Mouse (Mus musculus): ENCODE data around the gene Cfd.

DNA sequence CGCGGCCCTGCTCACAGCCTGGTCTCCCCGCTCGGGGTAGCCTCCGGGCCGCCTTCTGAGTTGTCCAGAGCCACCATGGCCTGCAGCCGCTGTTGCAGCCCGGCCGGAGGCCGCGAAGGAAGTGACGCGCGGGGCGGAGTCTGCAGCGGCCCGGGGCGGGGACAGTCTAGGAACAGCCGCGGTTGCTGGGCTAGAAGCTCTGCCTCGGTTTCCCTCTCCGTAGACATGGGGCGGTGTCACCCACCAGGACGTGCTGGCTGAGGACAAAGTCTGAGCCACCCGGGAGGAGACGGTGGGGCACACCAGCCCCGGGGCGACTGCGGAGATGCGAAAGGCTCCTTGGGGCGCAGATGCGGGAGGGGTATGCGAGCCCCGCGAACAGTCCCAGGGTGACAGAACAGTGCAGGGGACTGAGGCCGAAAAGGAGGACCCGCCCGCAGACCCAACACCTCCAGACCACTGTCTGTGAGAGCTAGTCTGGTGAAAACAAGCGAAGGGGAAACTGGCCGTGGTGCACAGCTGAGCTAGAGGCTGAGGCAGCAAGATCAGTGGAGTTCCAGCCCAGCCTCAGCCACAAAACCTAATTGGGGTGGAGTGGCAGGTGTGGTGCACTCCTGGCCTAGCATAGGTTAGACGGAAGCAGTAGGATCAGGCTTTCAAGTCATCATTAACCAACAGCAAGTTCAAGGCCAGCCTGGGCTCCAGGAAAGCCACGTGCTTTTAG is 26.3 kb downstream of the Cfd start, which contains the start of gene Kiss1r:
- no peak for TF ChIP-seq CTCF (IDR thresholded peaks at IDR 0.05; ENCODE audit: low read depth)
- no peak for TF ChIP-seq EP300 (IDR thresholded peaks at IDR 0.05; ENCODE audit: low read depth)

Data from heart, postnatal 0 days (tissue).